Mouse (Mus musculus) telencephalon, adult 2 months (tissue): ENCODE data around the gene Gm21188.
"Not testable (repeated sequence)": the region's sequence is repeated elsewhere in the genome, so short reads cannot be mapped to it uniquely, and the experiment has no call there.

ENCODE experiments used
- DNase-seq: peaks from one replicate; pipeline ENCODE4 v3.0.0-alpha.2; 2011; ENCODE audit warnings: low read depth, low spot score

The Gm21188 gene

GRCm38 (mm10) chr13:120026911-120027310 lies 25.1 kb downstream of the Gm21188 start, which contains the start of gene Gm36079:
Gene Gm36079 (minus strand): TSS chr13:120027011.
- DNase-seq = not testable (repeated sequence)

- not testable (repeated sequence) for DNase-seq
Measured at GRCm38 (mm10) chr13:120026373-120026772, 25.6 kb downstream of the Gm21188 start.

- DNase-seq = not testable (repeated sequence)
Measured at GRCm38 (mm10) chr13:120025576-120025975, 26.4 kb downstream of the Gm21188 start.

DNA sequence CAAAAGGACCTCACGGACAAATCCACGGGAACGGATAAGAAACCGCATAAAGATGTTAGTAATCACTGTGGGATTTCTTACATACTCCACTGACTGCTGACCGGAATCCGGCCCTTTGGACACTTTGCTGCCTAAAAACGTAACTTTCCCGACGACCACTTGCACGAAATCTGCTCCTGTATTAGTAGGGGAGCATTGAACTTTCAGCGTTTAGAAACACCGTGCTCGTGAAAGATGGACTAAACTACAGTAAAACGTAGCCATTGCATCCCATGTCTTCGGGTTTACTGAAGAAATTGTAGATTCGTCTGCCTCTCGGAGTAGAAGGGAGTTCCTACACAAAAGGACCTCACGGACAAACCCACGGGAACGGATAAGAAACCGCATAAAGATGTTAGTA lies 27.0 kb downstream of the Gm21188 start:
- DNase-seq = not testable (repeated sequence)

- not testable (repeated sequence) for DNase-seq
Measured at GRCm38 (mm10) chr13:120024581-120024980, 27.4 kb downstream of the Gm21188 start.

DNA sequence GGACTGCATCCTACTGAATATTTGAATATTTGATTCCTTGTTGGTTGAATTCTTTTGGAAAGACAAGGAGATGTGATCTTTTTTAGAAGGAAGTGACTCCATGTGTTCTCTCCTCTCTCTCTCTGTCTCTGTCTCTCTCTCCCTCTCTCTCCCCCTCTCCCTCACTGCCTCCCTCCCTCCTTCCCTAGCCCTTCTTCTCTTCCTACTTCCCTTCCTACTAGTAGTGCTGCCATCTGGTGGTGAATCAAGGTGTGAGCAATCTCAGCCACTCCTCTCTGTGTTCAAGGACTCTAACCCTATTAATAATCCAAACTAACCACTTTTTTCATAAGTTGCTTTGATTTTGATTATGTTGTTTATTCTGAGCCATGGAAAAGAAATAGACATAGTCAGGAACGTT lies 30.5 kb downstream of the Gm21188 start:
- DNase-seq = not testable (repeated sequence)

DNA sequence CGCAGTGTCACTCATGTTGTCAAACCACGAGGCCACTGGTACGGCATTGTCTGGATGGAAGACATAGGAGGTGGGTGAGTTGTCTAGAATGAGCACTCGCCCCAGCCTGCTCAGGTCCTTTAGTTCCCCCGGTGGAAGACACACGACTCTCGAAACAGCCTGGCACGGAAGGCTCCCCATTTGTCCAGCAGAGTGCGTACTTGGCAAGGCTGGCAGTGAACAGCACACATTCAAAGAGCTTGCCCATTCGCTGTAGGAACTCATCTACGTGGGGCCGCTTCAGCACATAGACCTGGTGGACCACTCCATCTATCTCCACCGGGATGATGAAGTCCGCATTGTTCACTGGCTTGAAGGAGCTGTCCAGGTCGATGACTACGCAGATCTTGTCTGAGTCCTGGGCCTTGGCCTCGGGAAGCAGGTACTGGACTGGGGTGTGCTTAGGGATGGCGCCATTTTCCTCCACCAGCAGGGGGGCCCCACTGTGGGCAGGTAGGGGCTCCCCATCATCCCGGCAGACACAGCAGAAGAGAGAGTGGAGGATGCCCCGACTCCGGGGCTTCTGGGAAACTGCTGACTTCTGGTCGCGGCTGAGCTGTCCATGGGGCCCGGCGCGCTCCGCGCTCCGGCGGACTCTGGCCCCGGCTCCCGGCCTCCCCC lies 36.5 kb downstream of the Gm21188 start:
- DNase-seq = not testable (repeated sequence)

GRCm38 (mm10) chr13:120013962-120014361 lies 38.0 kb downstream of the Gm21188 start:
- not testable (repeated sequence) for DNase-seq

DNA sequence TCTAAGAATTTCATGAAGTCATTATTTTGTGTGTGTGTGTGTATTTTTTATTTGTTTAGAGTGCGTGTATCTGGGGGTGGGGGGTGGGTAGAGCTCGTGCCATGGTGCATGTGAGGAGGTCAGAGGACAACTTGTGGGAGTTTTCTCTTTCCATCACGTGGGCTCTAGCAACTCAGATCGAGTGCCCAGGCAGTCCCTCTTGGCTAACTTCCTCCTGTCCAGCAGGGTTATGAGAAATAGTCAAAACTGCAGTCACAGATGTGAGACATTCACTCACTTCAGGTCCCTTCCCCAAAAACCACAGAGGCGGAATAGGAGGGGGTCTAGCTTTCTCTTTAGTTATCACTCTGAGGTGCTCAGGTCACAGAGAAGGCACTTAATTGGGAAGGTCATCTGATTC lies 38.5 kb downstream of the Gm21188 start:
- not testable (repeated sequence) for DNase-seq

DNA sequence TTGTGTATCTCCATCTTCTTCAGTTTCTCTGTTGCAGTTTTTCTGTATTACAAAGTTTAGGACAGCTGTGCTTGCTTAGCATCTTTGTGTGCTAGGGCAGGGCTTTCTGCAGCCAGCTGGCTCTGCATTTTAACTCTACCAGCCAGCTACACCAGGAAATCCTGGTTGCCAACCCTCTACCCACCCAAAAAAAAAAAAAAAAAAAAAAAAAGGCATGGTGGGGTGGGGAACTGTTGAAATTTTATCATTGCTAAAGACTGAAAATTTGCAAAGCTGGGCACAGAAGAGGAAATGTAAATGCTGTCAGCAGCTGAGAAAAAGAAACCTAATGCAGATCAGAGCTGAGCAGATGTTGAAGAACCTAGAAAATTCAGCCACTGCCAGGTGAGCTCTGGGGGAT lies 41.9 kb downstream of the Gm21188 start:
- DNase-seq = not testable (repeated sequence)

DNA sequence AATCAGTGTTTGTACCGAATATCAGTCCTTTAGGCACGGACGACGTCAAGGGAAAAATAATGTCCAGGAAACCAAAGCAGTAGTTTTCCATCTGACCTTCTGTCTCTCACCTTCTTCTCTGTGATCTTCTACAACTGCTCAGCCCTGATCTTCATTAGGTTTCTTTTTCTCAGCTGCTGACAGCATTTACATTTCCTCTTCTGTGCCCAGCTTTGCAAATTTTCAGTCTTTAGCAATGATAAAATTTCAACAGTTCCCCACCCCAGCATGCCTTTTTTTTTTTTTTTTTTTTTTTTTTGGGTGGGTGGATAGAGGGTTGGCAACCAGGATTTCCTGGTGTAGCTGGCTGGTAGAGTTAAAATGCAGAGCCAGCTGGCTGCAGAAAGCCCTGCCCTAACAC lies 52.8 kb downstream of the Gm21188 start:
- DNase-seq = not testable (repeated sequence)

DNA sequence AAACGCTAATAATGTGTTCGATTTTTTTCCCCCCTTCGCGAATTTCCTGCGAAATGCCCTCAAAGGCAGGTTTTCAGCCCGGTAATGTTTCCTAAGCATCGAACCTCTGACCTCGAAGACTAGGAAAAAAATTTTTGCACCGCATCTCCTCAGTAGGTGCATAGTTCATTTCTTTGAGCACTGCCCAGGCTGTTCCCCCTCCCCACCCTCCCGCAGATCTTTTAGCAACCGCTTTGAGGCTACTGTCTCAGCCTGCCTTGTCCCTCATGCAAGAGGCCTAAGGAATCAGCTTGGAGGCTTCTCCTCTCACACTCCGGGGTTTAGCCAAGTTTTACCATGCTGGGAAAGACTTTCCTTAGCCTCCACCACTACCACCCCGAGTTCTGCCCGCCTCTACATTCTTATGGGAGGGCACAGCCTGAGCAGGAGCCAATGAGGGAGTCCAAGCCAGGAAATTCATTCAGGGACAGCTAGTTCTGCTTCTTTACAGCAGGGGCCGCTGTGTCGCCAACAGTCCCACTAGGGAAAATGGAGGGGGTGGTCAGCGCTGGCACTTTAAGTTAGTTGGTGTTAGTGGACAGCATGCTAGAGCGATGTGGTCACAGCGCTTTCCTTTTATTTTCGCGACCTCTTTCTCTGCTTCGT lies 53.4 kb downstream of the Gm21188 start:
- not testable (repeated sequence) for DNase-seq

DNA sequence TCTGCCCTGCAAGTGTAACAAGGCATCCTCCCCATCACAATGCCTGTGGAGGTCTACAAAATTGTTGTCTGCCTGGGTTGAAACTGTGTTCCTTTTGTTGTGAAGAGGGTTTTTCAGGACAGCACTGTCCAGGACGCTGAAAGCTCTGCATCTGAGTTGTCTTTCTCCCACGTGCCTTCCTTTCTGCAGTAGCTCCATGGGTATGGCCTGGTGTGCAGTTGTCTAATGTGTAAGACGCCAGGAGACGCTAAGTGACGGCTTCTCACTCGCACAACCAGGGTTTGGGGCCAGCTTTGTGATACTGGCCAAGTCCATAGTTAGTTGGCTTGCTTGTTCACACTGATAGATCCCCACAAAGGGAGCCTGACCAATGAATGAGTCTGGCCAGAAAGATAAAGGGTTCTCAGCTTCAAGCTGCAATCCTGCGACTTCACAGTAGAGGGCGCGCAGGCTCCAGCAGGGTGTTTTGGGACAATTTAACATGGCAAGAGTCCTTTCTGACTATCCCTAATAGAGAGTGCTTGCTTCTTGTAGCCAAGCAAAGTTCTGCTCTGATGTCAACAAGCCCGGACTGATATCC lies 60.0 kb downstream of the Gm21188 start:
- DNase-seq = not testable (repeated sequence)

GRCm38 (mm10) chr13:119991264-119991663 lies 60.7 kb downstream of the Gm21188 start:
- not testable (repeated sequence) for DNase-seq
